Mouse (Mus musculus) stomach, postnatal 0 days (tissue): Measurements from ENCODE around the gene Ihh. TPM values are rescaled to one million over a fixed set of nuclear protein-coding genes. Genes with fewer than 3 reads are reported as not detected.

Experiments
- ATAC-seq: fragments of 200-750 bp; cut with Nextera tagmentation; 2 replicates; pipeline ENCODE4 v1.8.0; 2017; ENCODE audit not compliant: low FRiP score, low TSS enrichment
- DNase-seq: peaks from one replicate; pipeline ENCODE4 v3.0.0-alpha.2; 2016; ENCODE audit warnings: low spot score
- H3K27ac ChIP-seq: fragments of 300-500 bp; sonication (generic); replicated peaks from 2 replicates; pipeline ENCODE4 v1.5.1; 2014; ENCODE audit warnings: mild to moderate bottlenecking, control low read depth
- H3K27me3 ChIP-seq: fragments of 300-500 bp; sonication (generic); 2 replicates; pipeline ENCODE4 v1.6.1; 2014; ENCODE audit warnings: low read length; ENCODE audit not compliant: control insufficient read depth, insufficient read depth
- H3K36me3 ChIP-seq: fragments of 300-500 bp; sonication (generic); 2 replicates; pipeline ENCODE4 v1.6.1; 2014; ENCODE audit warnings: low read length, mixed read lengths; ENCODE audit not compliant: control insufficient read depth, insufficient read depth
- H3K4me1 ChIP-seq: fragments of 300-500 bp; sonication (generic); replicated peaks from 2 replicates; pipeline ENCODE4 v1.6.1; 2014; ENCODE audit warnings: antibody characterized with exemption; ENCODE audit not compliant: control insufficient read depth, insufficient read depth
- H3K4me2 ChIP-seq: fragments of 300-500 bp; sonication (generic); replicated peaks from 2 replicates; pipeline ENCODE4 v1.6.1; 2014; ENCODE audit warnings: low read depth, mild to moderate bottlenecking, control low read depth, moderate library complexity
- H3K4me3 ChIP-seq: fragments of 300-500 bp; sonication (generic); 2 replicates; pipeline ENCODE4 v1.5.1; 2014; ENCODE audit warnings: low read depth, low read length, control low read depth
- H3K9ac ChIP-seq: fragments of 300-500 bp; sonication (generic); 2 replicates; pipeline ENCODE4 v1.6.1; 2014; ENCODE audit warnings: mild to moderate bottlenecking, low read length, control low read depth, mixed read lengths
- H3K9me3 ChIP-seq: fragments of 300-500 bp; sonication (generic); 2 replicates; pipeline ENCODE4 v1.6.1; 2016; ENCODE audit warnings: low read length; ENCODE audit not compliant: control insufficient read depth
- CTCF ChIP-seq: IDR thresholded peaks from 2 replicates; pipeline ENCODE4 v1.5.1; 2016; ENCODE audit warnings: antibody characterized with exemption, low read depth, mild to moderate bottlenecking, moderate library complexity
- EP300 ChIP-seq: optimal IDR thresholded peaks from 2 replicates; pipeline ENCODE3; 2016; ENCODE audit warnings: antibody characterized with exemption
- WGBS: fragments of 180-500 bp; shearing (Covaris S2); extraction: QIAGEN DNeasy Blood & Tissue Kit; methylation state at CpG from one replicate; pipeline ENCODE4 v1.1.7; 2014; 5-methylcytosine and 5-hydroxymethylcytosine counted together
- microRNA counts: library from miRNA; unstranded; fragments of <30 nt; microRNA quantifications from one replicate; lab custom pipeline; 2015
- microRNA-seq: library from miRNA; unstranded; fragments of <30 nt; microRNA quantifications from one replicate; pipeline ENCODE4, GENCODE M21; 2016
- polyA plus RNA-seq: library from polyadenylated mRNA; unstranded; fragments of >200 nt; fragmentation: Nextera tagmentation; extraction: Ambion mirVana; gene quantifications from 2 replicates; pipeline ENCODE4 v1.2.1, GENCODE M21; 2015

Gene Ihh
- polyA plus RNA-seq, 1 experiment from 2014 or later, result 25.1 TPM

DNA sequence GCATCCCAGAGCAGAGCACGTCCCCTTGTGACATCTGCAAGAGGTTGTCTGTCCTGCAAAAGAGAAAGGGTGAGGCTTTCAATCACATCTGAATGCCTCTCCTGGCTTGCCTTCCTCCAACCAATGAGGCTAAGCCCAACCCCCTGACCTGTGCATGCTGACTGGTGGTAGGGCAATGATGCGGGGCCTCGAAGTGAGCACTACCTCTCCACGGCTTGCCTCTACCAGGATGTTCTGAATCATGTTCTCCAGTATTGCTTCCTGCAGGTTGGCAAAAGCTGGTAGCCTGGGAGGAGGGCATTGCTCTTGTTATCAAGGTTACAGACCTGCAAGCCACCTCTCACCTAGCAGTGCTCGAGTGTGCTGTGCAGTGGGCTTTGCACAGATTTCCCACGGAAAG is 49.3 kb downstream of the Ihh start:
- H3K4me3 ChIP-seq, result no peak overlapping the region
- H3K9me3 ChIP-seq, result no peaks in the 10 kb centered on the region
- peak; percentile 45; the same call in 1 of the 2 replicates for ATAC-seq
- H3K9ac ChIP-seq, result no peak overlapping the region
- H3K27ac ChIP-seq, result no peak overlapping the region
- H3K4me2 ChIP-seq, result no peak overlapping the region
- no peak for TF ChIP-seq EP300
- TF ChIP-seq CTCF, result no peak
- DNase-seq, result peak; percentile 59
- H3K27me3 ChIP-seq, result no peaks in the 10 kb centered on the region; the same call in 1 of the 2 replicates
- H3K4me1 ChIP-seq, result no peaks in the 10 kb centered on the region; the same call in 1 of the 2 replicates
- 12% methylated on average over 6 of the region's 6 CpGs for WGBS
- H3K36me3 ChIP-seq, result no peaks in the 10 kb centered on the region

DNA sequence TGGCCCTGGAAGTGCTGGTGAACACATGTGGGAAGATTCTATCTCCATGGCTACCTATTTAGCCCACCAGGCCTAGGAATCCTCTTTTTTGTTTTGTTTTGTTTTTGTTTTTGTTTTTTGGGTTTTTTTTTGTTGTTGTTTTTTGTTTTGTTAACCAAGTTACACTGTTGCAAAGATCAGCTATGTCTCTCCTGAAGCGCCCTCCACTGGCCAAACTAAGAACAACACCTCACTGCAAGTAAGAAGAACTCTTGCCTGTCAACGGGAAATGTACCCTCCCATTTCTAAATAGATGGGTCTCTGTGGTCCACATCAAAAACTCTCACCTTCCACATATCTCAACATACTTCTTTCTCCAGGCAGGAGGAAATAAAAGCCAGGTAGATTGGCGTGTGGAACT is 49.8 kb downstream of the Ihh start:
- Histone ChIP-seq H3K9ac (no peak overlapping the region), H3K27me3 (no peaks in the 10 kb centered on the region; the same call in 1 of the 2 replicates), H3K27ac (no peak overlapping the region), H3K4me2 (no peak overlapping the region), H3K4me3 (no peak overlapping the region), H3K4me1 (no peaks in the 10 kb centered on the region; the same call in 1 of the 2 replicates), H3K9me3 (no peaks in the 10 kb centered on the region), H3K36me3 (no peaks in the 10 kb centered on the region)
- DNase-seq (peak; percentile 79), ATAC-seq (no peak)
- WGBS, result 12% methylated on average over 3 of the region's 3 CpGs
- TF ChIP-seq CTCF, result peak; percentile 67
- TF ChIP-seq EP300, result no peak

DNA sequence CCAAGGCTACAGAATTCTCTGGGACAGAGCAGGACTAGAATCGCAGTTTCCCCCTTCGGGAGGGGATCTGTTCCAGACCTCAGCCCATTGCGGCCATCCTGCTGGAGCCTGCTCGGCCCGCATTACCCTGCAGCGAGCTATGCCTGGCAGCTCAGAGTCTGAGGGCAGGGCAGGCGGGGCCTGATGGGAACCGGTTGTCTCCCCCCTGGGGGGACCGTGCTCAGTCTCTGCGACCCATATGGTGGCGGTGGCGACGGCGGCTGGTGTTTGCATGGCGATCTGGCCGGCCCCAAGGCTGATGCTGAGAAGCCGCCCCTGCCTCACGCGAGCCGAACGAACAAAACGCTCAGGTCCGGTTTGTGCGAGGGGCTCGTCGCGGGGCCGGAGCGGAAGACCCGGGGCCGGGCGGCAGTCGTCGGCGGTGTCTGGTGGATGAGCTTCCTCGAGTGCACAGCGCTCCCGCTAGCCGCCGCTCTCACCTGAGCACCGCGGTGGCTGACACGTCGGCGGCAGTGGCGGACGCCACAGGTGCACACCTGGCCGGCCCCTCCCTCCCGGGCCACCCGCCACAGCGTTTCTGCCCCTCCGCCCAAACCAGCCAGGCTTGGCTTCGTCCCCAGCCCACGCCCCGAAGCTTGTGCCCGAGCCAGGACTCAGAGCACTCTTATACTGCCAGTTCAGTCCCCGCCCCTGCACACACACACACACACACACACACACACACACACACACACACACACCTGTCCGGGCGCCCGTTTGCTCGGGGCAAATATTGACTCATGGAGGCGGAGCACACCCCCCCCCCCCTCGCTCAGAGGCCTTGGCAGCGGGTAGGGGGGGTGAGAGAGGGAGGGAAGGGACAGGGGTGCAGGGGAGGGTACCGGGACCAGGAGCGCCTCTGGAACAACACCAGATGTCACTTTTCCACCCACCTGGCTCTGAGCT is 50.9 kb downstream of the Ihh start:
- peak; percentile 96 for DNase-seq
- Histone ChIP-seq H3K27ac (peak overlapping the region; percentile 81), H3K9ac (peak overlapping the region; percentile 35), H3K9me3 (no peaks in the 10 kb centered on the region), H3K4me1 (no peaks in the 10 kb centered on the region; the same call in 1 of the 2 replicates), H3K27me3 (no peaks in the 10 kb centered on the region; the same call in 1 of the 2 replicates), H3K36me3 (no peaks in the 10 kb centered on the region), H3K4me3 (peak overlapping the region; percentile 30), H3K4me2 (peak overlapping the region; percentile 58)
- TF ChIP-seq CTCF, result no peak
- TF ChIP-seq EP300, result no peak
- under 1% methylated on average over 31 of the region's 66 CpGs for WGBS
- ATAC-seq, result peak; percentile 91

DNA sequence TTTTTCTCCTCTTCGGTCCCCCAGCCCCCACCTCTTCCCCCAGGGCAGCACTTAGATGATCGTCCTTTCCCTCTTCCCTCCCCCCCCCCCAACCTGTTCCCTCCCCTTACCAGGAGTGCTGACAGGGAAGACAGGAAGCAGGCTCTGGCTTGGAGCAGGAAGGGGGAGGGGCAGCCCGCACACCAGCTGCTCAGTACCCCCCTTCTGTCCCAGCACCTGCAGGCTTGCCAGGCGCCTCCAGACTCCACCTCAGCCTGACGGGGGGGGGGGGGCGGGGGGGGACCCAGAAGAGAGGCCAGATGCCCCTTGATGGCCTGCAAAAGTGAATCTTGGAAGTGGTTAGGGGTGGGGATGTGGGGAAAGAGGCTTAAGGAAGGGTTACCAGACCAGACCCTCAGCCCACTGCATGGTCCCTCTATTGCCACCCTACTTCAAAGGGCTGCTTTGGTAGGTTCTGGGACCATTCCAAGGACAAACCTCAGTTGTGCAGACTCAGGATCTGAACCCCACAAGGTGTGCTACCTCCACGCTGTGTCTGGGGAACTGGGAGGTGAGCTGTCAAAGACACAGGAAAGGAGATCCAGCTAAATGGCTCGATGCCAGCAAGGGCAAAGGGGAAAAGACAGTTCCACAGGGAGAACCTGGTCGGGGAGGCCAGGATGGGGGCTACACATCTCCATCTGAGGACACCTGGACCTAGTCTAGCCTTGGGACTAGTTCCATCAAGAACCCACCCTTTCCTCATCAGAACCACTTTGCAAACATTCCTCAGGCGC is 52.6 kb downstream of the Ihh start:
- TF ChIP-seq CTCF (no peak), EP300 (no peak)
- Histone ChIP-seq H3K27me3 (no peaks in the 10 kb centered on the region; the same call in 1 of the 2 replicates), H3K4me1 (no peaks in the 10 kb centered on the region; the same call in 1 of the 2 replicates), H3K9me3 (no peaks in the 10 kb centered on the region), H3K4me3 (no peak overlapping the region), H3K27ac (no peak overlapping the region), H3K9ac (no peak overlapping the region), H3K4me2 (no peak overlapping the region), H3K36me3 (no peaks in the 10 kb centered on the region)
- ATAC-seq, result no peak
- DNase-seq, result no peak
- 8% methylated on average over 7 of the region's 10 CpGs for WGBS

DNA sequence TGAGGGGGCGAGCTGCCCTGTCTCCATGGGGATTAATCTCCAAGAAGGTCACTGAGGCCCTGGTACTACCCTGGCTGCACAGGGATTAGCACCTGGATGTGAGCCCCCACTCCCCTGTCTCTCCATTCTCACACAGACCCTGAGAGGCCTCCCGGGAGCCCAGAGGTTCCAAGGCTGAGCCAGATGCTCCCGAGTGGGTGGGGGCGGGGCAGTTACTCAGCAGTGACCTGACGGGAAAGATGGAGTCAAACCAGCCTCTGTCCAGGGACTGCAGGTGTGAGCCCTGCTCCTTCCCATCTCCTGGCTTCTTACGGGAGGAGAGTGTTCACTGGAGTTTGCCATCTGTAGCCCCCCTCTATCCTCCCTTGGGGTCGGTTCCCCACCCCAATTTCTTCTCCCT is 53.5 kb downstream of the Ihh start:
- H3K36me3 ChIP-seq, result no peaks in the 10 kb centered on the region
- H3K9me3 ChIP-seq, result no peaks in the 10 kb centered on the region
- TF ChIP-seq EP300 (no peak), CTCF (no peak)
- H3K4me1 ChIP-seq, result no peaks in the 10 kb centered on the region; the same call in 1 of the 2 replicates
- DNase-seq (no peak), ATAC-seq (no peak)
- no peak overlapping the region for H3K9ac ChIP-seq
- no peak overlapping the region for H3K4me3 ChIP-seq
- no peak overlapping the region for H3K27ac ChIP-seq
- WGBS, result 7% methylated on average over 7 of the region's 7 CpGs
- H3K27me3 ChIP-seq, result peaks cover under 1% of the 10 kb centered on the region; the same call in 1 of the 2 replicates
- H3K4me2 ChIP-seq, result no peak overlapping the region

MicroRNA genes within 50 kb of the gene (microRNA counts, 519-probe panel; counts per million panel counts)
- 5,286 counts per million, percentile 60 among the panel's probes with 10 or more counts for microRNA mmu-miR-375 (lab: Ali Mortazavi, UCI)

Small RNAs within 50 kb of the gene (microRNA-seq; reads per million reads assigned to microRNA genes)
- gene Mir375, result 11,024 reads per million, percentile 94 among the genes with 10 or more reads in this experiment

Other genes starting within 250 kb of the Ihh start
- 8.8 and 11.3 TPM in 2 replicates for gene Cyp27a1, start 238.1 kb downstream of the Ihh start, polyA plus RNA-seq
- gene Prkag3, start 202.5 kb downstream of the Ihh start, polyA plus RNA-seq, result 0.25 and 0.29 TPM in 2 replicates
- 3.6 and 4.8 TPM in 2 replicates for gene Wnt6, start 179.8 kb downstream of the Ihh start, polyA plus RNA-seq
- gene Wnt10a, start 160.2 kb downstream of the Ihh start, polyA plus RNA-seq, result 8.7 and 10.6 TPM in 2 replicates
- gene Cdk5r2, start 96.7 kb downstream of the Ihh start, polyA plus RNA-seq, result 0.12 and 0.19 TPM in 2 replicates
- gene Fev, start 66.3 kb downstream of the Ihh start, polyA plus RNA-seq, result 0.22 and 0.31 TPM in 2 replicates
- gene Cryba2, start 58.5 kb downstream of the Ihh start, polyA plus RNA-seq, result 0.50 and 0.93 TPM in 2 replicates
- 0.04 TPM in 1 of 2 replicates, not detected in the other for gene Cfap65, start 16.1 kb downstream of the Ihh start, polyA plus RNA-seq
- gene Nhej1, start 173.5 kb upstream of the Ihh start, polyA plus RNA-seq, result 3.5 and 4.2 TPM in 2 replicates
- 2.2 TPM in 2 replicates for gene Slc23a3, start 182.2 kb upstream of the Ihh start, polyA plus RNA-seq
- 35.1 and 38.3 TPM in 2 replicates for gene Cnppd1, start 191.0 kb upstream of the Ihh start, polyA plus RNA-seq
- gene Retreg2, start 191.1 kb upstream of the Ihh start, polyA plus RNA-seq, result 30.4 and 31.2 TPM in 2 replicates
- 43.0 and 44.5 TPM in 2 replicates for gene Zfand2b, start 217.0 kb upstream of the Ihh start, polyA plus RNA-seq
- gene Abcb6, start 228.7 kb upstream of the Ihh start, polyA plus RNA-seq, result 20.9 and 21.5 TPM in 2 replicates
- gene Ankzf1, start 240.5 kb upstream of the Ihh start, polyA plus RNA-seq, result 12.9 and 13.6 TPM in 2 replicates
- 17.4 and 18.8 TPM in 2 replicates for gene Atg9a, start 240.5 kb upstream of the Ihh start, polyA plus RNA-seq